Mouse (Mus musculus): Measurements from ENCODE around the gene Gm49396.

- TF ChIP-seq EP300 (IDR thresholded peaks at IDR 0.05; ENCODE audit: low read depth) = no peak
- no peak for TF ChIP-seq CTCF (IDR thresholded peaks at IDR 0.05; ENCODE audit: low read depth)
These were observed 42.3 kb upstream of the Gm49396 start for GRCm38 (mm10) chr7:30520856-30521255.
